Mouse (Mus musculus) bone marrow macrophage, adult 2 months (primary cell): ENCODE measurements at regions not wholly inside any gene's neighbourhood (a gene's known extent, or its start where the extent isn't known, plus 50 kb on each side); places are given as distances from the start of the nearest gene placed in this dataset.
"Not testable (repeated sequence)": the region's sequence is repeated elsewhere in the genome, so short reads cannot be mapped to it uniquely, and the experiment has no call there.

Experiments
- H3K27ac ChIP-seq: 2 replicates; pipeline ENCODE4 v1.5.1; 2012; ENCODE audit warnings: low read depth, low read length; ENCODE audit not compliant: insufficient read depth
- H3K4me1 ChIP-seq: 2 replicates; pipeline ENCODE4 v1.6.1; 2012; ENCODE audit warnings: low read length; ENCODE audit not compliant: control insufficient read depth, insufficient read depth
- H3K4me3 ChIP-seq: 2 replicates; pipeline ENCODE4 v1.5.1; 2012; ENCODE audit warnings: mild to moderate bottlenecking, low read length, moderate library complexity; ENCODE audit not compliant: insufficient read depth
- CTCF ChIP-seq: IDR thresholded peaks from 2 replicates; pipeline ENCODE4 v1.5.1; 2012; ENCODE audit warnings: low read depth, mild to moderate bottlenecking, low read length, moderate library complexity
- POLR2A ChIP-seq: IDR thresholded peaks from 2 replicates; pipeline ENCODE4 v1.6.1; 2012; ENCODE audit warnings: mild to moderate bottlenecking, low read depth, low read length, borderline replicate concordance

- H3K4me3 ChIP-seq, result no peak overlapping the region
- no peak overlapping the region for H3K27ac ChIP-seq
- TF ChIP-seq CTCF, result no peak
- TF ChIP-seq POLR2A, result no peak
- H3K4me1 ChIP-seq, result no peaks in the 10 kb centered on the region
Observed at GRCm38 (mm10) chr11:52460190-52460780, 64.1 kb downstream of the 9530068E07Rik start.

GRCm38 (mm10) chr11:52471128-52471527, 74.9 kb downstream of the 9530068E07Rik start:
- not testable (repeated sequence) for H3K27ac ChIP-seq, H3K4me1 ChIP-seq, H3K4me3 ChIP-seq

- not testable (repeated sequence) for H3K27ac ChIP-seq, H3K4me3 ChIP-seq, H3K4me1 ChIP-seq
Observed at GRCm38 (mm10) chr11:52480111-52480510, 83.9 kb downstream of the 9530068E07Rik start.

- not testable (repeated sequence) for H3K4me1 ChIP-seq, H3K4me3 ChIP-seq, H3K27ac ChIP-seq
Observed at GRCm38 (mm10) chr11:52480694-52481093, 84.5 kb downstream of the 9530068E07Rik start.

- H3K4me1 ChIP-seq, H3K27ac ChIP-seq, H3K4me3 ChIP-seq: not testable (repeated sequence)
Observed at GRCm38 (mm10) chr11:52483534-52483933, 87.3 kb downstream of the 9530068E07Rik start.

- not testable (repeated sequence) for H3K4me1 ChIP-seq, H3K4me3 ChIP-seq
Observed at GRCm38 (mm10) chr11:52488538-52488937, 92.3 kb downstream of the 9530068E07Rik start.

GRCm38 (mm10) chr11:52493336-52493735, 97.1 kb downstream of the 9530068E07Rik start:
- Histone ChIP-seq H3K4me3 (no peak overlapping the region), H3K27ac (no peak overlapping the region)
- TF ChIP-seq POLR2A (no peak), CTCF (no peak)

More at GRCm38 (mm10) chr11:52488538-52488937, 92.3 kb downstream of the 9530068E07Rik start:
- H3K27ac ChIP-seq, result not testable (repeated sequence)

GRCm38 (mm10) chr11:52496908-52497307, 100.7 kb downstream of the 9530068E07Rik start:
- H3K4me3 ChIP-seq, result no peak overlapping the region
- no peak for TF ChIP-seq CTCF
- TF ChIP-seq POLR2A, result no peak
- no peaks in the 10 kb centered on the region for H3K4me1 ChIP-seq
- H3K27ac ChIP-seq, result no peak overlapping the region

More at GRCm38 (mm10) chr11:52493336-52493735, 97.1 kb downstream of the 9530068E07Rik start:
- no peaks in the 10 kb centered on the region for H3K4me1 ChIP-seq

- H3K27ac ChIP-seq, result no peak overlapping the region
- no peak overlapping the region for H3K4me3 ChIP-seq
- TF ChIP-seq POLR2A (no peak), CTCF (no peak)
- H3K4me1 ChIP-seq, result no peaks in the 10 kb centered on the region
Observed at GRCm38 (mm10) chr11:52502759-52503365, 106.6 kb downstream of the 9530068E07Rik start.

GRCm38 (mm10) chr11:52511831-52512297, 115.6 kb downstream of the 9530068E07Rik start:
- TF ChIP-seq POLR2A, result no peak
- no peak for TF ChIP-seq CTCF
- Histone ChIP-seq H3K27ac (no peak overlapping the region), H3K4me1 (no peaks in the 10 kb centered on the region), H3K4me3 (no peak overlapping the region)

GRCm38 (mm10) chr11:52517330-52517729, 121.1 kb downstream of the 9530068E07Rik start:
- TF ChIP-seq CTCF (peak; percentile 45; the same call in 1 of the 2 replicates), POLR2A (no peak)
- no peak overlapping the region for H3K4me3 ChIP-seq
- H3K4me1 ChIP-seq, result no peaks in the 10 kb centered on the region
- H3K27ac ChIP-seq, result no peak overlapping the region
